Mouse (Mus musculus): ENCODE data around the gene Hspb6.

Gene Hspb6

DNA sequence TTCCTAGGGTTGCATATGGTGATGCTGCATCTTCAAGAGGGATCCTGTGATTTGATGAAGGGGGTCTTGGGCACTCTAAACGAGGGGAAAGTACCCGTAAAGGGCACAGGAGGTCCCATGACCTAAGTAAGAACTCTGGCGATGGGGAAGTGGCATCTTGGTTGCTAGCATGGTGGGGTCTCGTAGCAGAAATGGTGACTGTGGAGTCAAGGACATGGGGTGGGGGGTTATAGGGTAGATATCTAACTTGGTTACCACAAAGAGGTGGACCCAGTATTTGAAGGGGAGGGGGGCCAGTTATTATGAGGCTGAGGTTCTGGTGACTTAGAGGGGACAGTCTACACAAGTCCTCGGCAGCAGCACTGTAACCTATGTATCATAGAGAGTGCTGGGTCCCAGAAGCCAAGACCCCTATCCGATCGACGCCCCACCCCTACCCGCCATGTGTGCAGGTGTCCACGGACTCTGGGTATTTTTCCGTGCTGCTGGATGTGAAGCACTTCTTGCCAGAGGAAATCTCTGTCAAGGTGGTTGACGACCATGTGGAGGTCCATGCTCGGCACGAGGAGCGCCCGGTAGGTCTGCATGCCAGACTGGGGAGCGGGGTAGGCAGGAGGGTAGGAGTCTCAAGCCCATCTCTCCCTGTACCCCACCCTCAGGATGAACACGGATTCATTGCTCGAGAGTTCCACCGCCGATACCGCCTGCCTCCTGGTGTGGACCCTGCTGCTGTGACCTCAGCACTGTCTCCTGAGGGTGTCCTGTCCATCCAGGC lies 2.0 kb downstream of the Hspb6 start:
- DNase-seq = no peak

GRCm38 (mm10) chr7:30556894-30557536 lies 5.0 kb downstream of the Hspb6 start:
- peak; percentile 74 for DNase-seq

- no peak for DNase-seq
Observed at GRCm38 (mm10) chr7:30557901-30558514, 6.0 kb downstream of the Hspb6 start.

GRCm38 (mm10) chr7:30558656-30559442 lies 6.9 kb downstream of the Hspb6 start:
- DNase-seq = no peak

DNA sequence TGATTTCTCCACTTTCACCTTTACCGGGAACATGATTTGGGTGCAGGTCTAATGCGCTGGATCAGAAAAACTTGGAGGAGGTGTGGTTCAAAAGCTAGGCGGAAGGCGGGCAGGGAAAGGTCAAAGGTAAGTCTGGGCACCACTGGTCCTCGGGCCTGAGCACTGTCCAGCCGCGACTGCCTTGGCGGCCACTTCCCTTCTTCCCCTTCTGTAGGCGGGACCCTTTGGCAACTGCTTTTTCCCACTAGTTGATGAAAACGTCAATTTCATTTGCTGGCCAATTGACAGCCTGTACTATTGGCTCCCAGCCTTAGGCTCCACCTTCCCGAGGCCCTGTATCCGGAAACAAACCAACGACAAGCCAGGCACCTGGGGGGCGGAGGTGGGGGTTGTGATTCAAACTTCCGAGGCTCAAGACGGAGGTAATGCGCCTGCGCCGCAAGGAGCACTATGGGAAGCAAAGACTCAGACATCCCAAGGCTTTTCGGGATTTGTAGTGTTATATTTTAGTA lies 7.5 kb downstream of the Hspb6 start, which contains the start of gene Lin37:
Lin37 (minus strand) TSS at position 396 of the 512 bp plus-strand sequence.
- DNase-seq = peak; percentile 92

DNA sequence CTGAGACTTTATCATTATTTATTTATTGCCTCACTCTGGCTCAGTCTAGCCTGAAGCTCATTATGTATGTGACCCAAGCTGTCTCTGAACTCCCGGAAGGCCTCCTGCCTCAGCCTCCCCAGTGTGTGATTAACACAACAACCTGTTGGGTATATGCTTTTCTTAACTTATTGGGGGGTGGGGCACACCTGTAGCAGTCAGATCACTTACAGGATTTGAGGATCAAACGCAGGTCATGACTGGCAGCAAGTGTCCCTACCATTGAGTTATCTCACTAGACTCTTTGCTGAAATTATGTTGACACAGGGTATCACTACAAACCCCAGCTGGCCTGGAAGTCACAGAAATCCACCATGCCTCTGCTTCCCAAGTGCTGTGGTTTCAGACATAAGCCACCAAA lies 8.3 kb downstream of the Hspb6 start:
- DNase-seq = no peak

DNA sequence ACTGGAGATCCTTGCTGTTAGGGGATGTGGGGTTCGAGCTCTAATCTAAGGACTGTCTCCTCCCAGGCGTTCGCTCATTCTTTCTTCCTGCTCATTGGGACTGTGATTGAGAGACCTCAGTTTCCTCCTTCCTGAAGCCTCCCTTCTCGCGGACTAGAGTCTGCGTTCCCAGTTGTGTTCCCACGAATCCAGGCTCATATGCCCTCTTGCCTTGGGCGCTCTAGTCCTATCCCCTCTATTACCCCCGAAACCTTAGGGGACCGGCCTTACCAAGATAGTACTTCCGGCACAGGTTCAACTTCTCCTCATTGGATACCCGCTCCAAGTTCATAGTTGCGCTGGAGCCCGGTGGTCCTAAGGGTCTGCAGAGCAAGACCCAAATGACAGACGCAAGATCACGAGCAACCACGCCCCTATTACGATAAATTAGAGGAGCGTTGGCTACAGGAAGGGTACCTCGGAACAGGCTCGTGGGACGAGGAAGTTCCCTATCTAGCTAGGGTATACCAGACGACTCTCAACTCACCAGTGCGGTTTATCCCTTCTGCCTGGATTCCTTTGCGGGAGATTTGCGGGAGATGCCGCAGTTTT lies 10.6 kb downstream of the Hspb6 start:
- DNase-seq = peak; percentile 45

GRCm38 (mm10) chr7:30563117-30563905 lies 11.3 kb downstream of the Hspb6 start, which contains the start of the genes U2af1l4, Gm49396 and Psenen:
Gene U2af1l4 (plus strand): TSS chr7:30563301.
Gene Gm49396 (plus strand): TSS chr7:30563344.
Gene Psenen (minus strand): TSS chr7:30563627.
- DNase-seq = peak; percentile 97

DNA sequence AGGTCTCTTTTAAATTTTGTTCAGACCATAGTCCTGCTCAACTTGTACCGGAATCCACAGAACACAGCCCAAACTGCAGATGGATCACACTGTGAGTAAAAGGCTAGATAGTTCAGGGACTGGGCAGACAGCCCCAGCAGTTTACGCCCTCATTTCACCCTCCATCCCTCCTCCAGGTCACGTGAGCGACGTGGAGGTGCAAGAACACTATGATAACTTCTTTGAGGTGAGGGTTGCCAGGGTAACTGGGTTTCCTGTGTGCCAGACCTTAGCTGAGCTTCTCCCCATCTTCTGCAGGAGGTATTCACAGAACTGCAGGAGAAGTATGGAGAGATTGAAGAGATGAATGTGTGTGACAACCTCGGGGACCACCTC lies 11.9 kb downstream of the Hspb6 start:
- DNase-seq = peak; percentile 55

- no peak for DNase-seq
Observed at GRCm38 (mm10) chr7:30564970-30565571, 13.1 kb downstream of the Hspb6 start, which contains the start of gene Igflr1. Gene Igflr1 (plus strand): TSS chr7:30565427.

- no peak for DNase-seq
Observed at GRCm38 (mm10) chr7:30566033-30566432, 14.1 kb downstream of the Hspb6 start.

- DNase-seq = no peak
Observed at GRCm38 (mm10) chr7:30567555-30567954, 15.6 kb downstream of the Hspb6 start.

- DNase-seq = no peak
Observed at GRCm38 (mm10) chr7:30572389-30572788, 20.4 kb downstream of the Hspb6 start.

- DNase-seq = no peak
Observed at GRCm38 (mm10) chr7:30572969-30573368, 21.0 kb downstream of the Hspb6 start.

GRCm38 (mm10) chr7:30579950-30580349 lies 28.0 kb downstream of the Hspb6 start:
- no peak for DNase-seq

DNA sequence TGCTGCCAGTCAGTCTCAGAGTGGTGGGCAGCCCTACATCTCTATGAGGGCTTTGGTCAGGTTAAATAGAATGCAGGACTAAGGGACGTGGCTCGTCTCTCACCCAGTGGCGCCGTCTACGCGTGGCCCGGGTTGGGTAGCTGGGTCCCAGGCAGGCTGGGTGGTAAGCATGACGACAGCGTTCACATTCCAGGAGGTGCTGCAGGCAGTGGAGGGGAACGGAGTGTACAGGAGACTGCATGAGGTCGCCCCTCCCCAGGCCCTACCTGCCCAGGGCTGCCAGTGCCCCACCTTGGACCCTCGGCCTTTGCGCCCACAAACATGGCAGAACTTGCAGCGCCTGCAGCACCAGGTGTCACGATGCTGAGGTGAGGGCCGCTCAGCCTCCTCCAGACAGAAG lies 29.6 kb downstream of the Hspb6 start:
- no peak for DNase-seq

DNA sequence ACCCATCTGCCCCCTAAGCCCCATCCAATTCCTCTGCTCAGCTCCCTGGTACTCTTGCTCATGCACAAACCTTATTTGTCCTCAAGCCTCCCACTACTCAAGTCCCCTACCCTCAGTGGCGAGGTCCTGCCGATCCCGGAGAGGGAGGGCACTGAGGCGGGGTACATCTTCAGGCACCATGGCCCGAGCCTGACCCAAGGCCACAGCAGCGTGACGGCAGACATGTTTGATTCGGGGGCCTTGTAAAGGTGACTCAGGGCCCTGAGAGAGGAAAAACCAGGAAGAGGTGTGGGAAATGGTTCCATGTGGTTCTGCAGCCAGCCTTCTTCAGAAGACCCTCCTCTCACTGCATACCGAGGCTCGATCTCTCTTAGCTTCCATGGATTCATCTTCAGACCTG lies 32.4 kb downstream of the Hspb6 start:
- no peak for DNase-seq

DNA sequence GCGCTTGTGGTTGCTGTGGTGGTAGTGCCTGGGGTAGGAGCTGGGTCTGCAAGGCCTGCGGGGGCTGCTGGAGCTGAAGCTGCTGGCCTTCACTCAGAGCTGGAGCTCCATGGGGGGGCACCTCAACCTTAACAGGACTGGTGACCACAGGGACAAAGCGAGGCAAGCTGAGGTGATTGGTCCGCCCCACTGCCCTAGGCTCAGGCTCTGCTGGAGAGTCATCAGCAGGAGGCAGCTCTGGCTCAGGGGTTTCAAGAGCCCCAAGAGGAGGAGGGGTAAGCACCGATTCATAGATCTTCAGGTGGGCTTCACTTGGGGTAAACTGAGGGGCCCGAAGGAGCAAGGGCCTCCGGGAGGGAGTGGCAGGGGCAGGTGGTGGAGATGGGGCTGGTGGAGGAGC lies 33.2 kb downstream of the Hspb6 start:
- no peak for DNase-seq

GRCm38 (mm10) chr7:30586455-30587020 lies 34.6 kb downstream of the Hspb6 start:
- DNase-seq = no peak

DNA sequence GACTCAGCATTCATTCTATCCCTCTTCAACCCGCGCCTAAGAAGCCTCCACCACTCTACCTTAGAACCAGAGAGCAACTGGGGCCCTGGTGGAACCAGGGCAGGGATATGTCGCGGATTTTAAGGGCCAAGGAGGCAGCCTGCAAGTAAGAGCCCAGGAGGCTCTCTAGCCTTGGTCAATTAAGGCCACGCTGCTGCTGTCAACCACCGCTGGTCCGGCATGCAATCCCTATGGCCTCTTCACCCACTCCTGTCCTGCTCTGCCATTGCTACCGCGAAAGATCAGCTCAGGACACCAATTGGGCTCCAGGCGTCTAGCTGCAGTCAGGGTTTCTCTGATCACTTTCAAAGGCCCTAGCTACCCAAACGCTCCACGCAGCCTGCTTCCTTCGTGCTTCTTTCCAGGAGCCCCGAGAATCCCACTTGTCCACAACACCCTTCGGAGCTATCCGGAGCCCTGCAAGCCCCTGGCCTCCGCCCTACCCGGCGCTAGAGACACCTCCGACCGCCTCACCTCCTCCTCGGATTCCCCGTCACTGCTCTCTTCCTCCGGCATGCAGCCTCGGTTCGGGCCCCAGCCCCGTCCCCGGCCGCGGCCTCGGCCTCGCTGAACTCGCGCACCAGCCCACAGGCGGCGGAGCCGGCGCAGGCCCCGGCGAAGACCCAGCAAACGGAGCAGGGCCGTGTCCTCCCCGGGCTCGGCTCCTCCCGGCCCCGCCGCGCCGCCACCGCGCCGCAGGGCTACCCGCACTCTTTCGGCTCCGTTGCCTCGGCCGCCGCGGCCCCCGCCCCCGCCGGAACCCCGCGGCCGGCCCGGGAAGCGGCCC lies 36.1 kb downstream of the Hspb6 start:
- peak; percentile 75 for DNase-seq

Measured in thymus, postnatal 4 days (tissue).